Mouse (Mus musculus): Measurements from ENCODE around the gene Ophn1.
A peak's percentile ranks its signal among the peaks of the same experiment; 100 is the strongest.

Gene Ophn1

DNA sequence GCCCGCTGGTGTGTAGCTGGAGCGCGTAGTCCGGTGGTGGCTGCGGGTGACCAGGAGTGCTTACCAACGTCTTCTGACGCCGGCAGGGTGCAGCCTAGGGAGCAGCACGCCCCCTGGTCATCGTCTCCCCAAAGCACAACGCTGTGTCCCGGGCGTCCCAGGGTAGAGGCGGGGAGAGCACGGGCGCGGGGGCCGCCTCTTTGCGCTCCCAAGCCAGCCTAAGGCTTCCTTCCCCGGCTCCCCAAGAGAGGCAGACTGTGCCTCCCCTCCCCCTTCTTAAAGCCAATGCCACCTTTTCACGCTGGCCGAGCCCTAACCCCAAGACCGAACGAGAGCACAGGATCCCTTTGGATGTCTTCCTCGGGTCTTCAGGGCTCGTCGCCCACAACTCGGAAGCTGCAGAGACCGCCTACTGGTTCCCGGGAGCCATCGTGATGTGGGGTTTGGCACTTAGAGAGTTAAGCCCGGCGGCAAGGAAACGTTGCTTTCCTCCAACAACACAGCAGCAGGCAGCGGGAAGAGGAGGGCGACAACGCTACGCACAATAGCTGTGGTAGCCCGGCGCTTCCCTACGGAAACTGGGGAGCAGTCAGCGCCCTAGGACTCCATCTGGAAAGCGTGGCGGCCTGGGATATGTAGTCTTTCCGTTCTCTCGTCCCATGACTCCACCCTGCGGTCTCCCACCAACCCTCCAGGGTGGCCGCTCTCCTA lies at the start of gene Ophn1:
Gene Ophn1, minus strand, starts transcription at position 620 of the 711 bp plus-strand sequence.
- peak; percentile 63 to 73 for DNase-seq (ENCODE audit: low spot score in 2 of 2)

DNA sequence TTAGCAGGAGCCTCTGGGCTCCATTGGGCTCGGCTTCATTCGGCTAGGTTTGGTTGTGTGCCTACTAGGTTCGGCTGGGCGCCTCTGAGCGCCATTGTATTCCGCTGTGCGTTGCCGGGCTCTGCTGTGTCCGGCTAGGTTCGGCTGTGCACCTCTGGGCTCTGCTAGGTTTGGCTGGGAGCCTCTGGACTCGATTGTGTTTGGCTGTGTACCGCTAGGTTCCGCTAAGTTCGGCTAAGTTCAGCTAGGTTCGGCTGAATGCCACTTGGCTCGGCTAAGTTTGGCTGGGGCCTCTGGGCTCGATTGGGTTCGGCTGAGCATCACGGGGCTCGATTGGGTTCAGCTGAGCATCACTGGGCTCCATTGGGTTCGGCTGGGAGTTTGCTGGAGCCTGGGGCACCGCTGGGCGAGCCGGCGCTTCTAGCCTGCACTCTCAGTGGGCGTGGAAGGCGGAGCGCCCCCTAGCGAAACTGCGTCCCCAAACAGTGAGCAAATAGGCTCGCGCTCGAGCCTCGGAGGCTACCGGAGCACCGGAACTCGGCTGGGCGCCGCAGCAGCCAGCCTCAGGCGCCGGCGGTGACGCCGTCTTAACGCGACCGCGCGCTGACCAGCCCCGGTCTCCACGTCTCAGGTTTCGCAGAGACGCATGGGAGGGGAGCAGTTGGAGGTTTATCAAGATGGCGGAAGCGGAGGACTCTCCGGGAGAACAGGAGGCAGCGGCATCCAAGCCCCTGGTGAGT lies 46.9 kb upstream of the Ophn1 start:
- DNase-seq (ENCODE audit: low spot score in 2 of 2): peak; percentile 85 to 90

DNA sequence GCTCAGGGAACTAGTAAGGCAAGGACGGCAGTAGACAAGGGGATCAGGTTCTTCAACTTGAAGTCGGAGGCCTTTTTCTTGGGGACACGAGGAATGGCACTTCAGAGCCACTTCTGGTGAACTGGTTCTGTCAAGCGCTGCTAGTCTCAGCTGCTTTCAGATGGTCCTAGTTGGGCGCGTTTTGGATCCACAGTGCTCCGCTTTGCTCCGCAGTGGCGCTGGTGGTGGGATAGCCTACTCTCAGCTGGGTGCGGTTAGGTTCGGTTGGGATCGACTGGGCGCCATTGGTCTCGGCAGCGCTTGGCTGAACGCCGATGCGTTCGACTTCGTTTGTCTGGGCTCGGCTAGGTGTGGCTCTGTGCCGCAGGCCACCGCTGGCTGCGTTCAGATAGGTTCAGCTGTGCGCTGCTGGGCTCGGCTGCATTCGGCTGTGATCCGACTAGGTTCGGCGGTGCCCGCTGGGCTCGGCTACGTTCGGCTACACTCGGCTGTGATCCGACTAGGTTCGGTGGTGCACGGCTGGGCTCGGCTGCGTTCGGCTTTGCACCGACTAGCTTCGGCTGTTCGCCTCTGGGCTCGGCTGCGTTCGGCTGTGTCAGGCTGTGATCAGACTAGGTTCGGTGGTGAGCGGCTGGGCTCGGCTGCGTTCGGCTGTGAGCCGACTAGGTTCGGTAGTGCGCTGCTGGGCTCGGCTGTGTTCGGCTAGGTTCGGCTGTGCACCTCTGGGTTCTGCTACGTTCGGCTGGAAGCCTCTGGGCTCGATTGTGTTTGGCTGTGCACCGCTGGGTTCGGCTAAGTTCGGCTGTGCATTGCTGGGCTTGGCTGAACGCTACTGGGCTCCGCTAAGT lies 46.1 kb upstream of the Ophn1 start:
- peak; percentile 95 to 96 for DNase-seq (ENCODE audit: low spot score in 2 of 2)

DNA sequence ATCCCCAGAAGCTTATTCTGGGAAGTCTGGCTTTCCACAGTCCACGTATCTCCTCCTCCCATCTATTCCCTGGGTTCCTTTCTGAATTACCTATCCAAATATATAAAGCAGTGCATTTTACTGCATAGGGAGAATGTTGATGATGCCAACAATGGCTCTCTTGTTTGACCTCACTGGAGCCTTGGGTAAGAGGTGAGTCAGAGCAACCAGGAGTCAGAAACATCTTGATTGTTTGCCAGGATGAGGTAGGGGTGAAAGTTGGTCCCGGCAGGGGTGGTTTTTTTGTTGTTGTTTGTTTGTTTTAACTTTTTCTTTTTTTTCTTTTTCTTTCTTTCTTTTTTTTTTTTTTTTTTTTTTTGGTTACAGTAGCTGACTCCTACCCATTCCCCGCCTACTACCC lies 45.3 kb upstream of the Ophn1 start, which contains the start of gene Yipf6:
Gene Yipf6, plus strand, starts transcription at position 216 of the 400 bp plus-strand sequence.
- no peak for DNase-seq (ENCODE audit: low spot score in 2 of 2)

DNA sequence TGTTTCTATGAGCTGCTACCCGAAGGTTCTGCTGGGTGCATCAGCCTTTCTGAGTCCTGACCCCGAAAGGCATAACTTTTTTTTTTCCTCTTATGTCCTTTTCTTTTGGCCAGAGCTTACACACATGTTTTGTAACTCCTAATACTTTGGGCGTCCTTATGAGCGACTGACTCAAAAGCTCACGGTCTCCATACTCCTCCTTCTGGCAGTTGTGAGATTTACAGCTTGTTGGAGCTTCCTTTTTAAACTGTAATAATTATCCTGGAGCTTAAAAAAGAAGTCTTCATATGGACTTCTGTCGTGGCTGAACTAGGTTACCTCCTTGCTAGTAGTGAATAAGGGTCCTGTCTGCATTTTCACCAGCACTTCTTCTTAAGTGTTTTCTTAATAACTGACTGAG lies 28.6 kb upstream of the Ophn1 start:
- DNase-seq (ENCODE audit: low spot score in 2 of 2): no peak

DNA sequence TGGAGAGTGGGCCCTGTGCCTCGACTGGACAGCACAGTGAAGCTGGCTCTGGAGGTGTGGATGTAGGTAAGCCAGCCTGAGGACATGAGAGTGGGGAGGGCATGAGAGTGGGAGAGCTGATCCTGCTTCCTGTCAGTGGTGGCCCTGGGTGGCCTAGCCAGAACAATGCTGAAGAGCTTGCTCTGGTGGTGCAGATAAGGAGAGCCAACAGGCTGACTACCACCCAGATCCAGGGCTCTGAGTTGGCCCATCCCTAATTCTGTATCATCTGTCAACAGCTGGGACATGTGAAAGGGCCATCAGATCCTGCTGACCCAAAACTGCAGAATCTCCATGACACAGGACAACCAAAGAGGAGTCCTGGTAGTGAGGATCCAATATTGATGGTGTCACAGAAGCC lies 18.1 kb upstream of the Ophn1 start:
- no peak for DNase-seq (ENCODE audit: low spot score in 2 of 2)

DNA sequence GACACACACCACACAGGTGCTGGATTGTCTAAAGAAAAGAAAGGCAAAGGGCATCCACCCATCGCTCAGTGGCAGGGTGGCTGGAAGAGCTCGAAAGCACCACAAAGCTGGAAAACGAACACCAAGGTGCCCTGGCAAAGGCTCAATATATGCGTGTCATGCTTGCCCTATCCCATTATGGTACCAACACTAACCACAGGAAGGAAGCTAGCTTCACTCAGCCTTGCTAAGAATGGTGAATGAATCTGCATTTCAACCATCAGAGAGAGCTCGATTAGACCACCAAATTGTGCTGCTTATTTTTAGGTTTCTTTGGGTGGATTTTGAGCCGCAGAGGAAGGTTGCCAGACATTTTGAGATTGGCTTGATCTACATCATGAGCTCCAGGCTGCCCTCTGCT lies 13.4 kb upstream of the Ophn1 start:
- DNase-seq (ENCODE audit: low spot score in 2 of 2): no peak

DNA sequence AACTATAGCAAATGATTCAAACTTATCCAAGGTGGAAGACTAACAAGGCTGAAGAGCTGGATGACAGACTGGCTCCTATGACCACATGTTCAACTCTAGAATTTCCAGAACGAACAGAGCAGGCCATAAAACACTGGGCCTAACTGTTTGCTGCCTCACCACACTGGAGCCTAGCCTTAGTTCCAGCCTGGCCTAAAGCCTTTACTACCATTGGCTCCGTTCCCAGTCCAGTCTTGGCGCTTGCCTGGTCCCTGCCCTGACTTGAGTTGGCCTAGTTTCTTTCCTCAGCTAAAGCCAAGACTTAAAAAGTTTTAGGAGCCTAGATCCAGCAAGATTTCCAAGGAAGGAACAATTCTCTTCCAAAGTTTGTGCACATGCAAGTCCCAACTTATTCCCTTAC lies 7.5 kb upstream of the Ophn1 start:
- DNase-seq (ENCODE audit: low spot score in 2 of 2): no peak

DNA sequence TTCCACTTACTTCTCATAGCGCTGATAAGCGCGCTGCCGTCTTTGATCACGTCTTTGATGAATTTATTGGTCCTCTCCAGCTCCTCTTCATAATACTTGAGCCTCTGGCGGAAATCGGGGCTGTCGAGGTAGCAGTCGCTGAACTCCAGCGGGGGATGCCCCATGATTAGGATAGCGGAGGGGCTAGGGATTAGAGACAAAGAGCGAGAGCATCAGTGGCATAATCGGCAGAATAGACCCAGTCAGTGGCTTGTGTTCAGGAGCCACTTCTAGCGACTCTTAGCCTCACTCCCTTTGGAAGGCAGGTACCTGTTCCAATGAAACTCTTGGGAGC lies 786 bp downstream of the Ophn1 start:
- no peak for DNase-seq (ENCODE audit: low spot score in 2 of 2)

DNA sequence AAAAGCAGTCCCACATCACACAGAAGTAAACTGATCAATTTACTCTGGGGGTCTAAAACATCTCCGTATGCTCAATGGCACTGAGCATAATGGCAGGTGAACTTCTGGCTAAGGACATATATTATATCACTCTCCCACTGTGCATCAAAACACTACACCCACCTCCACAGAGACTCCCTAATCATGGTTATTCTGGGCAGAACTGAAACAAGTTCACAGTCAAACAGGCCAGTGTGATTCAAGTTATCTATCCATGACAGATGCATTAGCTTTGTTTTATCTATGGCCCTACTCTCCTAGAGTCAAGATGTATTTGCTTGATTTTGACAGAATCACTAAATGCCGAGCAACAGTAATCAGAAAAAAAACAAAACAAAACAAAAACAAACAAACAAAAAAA lies 8.8 kb downstream of the Ophn1 start:
- no peak for DNase-seq (ENCODE audit: low spot score in 2 of 2)

DNA sequence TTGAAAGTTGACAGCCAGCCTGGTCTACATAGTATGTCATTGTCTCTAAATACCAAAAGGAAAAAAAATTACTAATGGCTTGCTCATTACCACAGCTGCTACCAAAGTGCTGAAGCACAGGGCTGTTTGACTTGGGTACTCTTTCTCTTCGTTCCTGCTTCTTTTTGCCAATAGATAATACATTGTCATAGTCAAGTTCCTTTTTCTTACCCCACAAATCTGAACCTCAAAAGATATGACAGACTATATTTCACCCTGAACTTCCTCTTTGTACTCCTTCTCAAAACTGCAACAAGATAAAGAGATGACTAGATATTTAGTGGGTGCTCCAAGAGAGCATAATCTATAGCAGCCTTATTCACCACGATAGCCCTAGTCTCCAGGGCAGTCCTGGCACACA lies 9.7 kb downstream of the Ophn1 start:
- DNase-seq (ENCODE audit: low spot score in 2 of 2): no peak

DNA sequence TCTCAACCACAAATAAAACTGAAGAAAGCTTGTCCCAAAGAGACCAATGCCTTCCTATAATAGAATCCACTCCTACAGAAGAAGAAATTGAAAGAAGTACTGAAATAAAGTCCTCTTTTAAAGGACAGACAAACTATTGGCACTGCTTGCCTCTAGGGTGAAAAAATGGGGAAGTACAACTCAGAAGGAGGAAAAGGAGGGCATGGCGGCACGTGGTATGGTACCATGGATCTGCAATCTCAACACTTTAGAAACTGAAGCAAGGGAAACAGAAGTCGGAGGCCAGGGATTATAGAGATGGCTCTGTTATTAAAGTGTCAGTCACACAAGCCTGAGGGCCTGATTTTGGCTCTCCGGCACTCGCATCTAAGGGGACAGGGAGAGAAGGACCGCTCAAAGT lies 10.5 kb downstream of the Ophn1 start:
- DNase-seq (ENCODE audit: low spot score in 2 of 2): no peak

DNA sequence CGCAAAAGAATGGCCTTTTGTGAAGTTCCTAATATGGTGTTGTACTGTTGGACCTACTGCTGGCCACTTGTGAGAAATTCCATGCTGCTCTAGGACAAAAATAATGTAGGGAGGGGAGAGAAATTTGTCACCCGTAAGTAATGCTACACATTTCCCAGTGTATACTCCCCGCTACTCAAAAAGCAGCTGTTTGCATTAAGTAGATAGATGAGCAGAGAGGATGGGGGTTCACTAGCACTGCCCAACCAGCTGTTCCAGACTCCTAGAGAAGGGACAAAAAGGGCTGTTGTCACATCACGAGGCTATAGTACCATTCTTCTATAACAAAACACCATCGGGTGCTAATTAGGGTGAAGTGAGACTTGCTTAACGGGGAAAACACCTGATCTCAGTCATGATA lies 15.7 kb downstream of the Ophn1 start:
- no peak for DNase-seq (ENCODE audit: low spot score in 2 of 2)

DNA sequence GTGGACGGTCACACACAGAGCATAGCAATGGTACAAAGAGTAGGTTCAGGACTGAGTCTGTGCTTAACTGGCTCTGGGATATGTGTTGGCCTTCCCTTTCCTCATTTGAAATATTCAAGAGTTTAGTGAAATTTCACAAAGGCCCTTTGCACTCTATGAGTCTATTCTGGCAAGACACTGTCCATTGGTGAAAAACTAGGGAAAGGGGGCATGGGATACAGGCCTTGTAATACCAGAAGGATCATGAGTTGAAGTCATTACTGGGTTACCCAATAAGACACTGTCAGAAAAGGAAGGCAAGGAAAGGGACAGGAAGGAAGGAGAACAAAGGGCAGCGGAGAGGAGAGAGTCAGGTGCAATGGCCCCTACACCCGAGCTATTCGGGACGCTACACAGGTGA lies 16.7 kb downstream of the Ophn1 start:
- no peak for DNase-seq (ENCODE audit: low spot score in 2 of 2)

DNA sequence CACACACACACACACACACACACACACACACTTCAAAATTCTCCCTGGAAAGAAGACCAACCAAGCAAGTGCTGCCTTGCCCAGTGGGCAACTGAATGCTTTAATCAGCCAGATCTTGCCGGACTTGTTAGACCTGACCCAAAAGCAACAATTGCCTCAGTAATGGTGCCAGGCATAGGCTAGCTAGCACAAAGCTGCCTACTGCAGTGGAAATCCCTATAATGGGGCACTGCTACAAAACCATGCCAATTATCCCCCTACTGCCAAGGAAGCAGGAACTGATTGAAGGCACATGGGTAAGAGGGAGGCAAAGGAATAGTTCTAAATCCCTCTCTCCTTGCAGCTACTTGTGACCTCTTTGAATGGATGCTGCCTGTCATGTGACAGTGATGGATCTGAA lies 18.8 kb downstream of the Ophn1 start:
- DNase-seq (ENCODE audit: low spot score in 2 of 2): no peak

DNA sequence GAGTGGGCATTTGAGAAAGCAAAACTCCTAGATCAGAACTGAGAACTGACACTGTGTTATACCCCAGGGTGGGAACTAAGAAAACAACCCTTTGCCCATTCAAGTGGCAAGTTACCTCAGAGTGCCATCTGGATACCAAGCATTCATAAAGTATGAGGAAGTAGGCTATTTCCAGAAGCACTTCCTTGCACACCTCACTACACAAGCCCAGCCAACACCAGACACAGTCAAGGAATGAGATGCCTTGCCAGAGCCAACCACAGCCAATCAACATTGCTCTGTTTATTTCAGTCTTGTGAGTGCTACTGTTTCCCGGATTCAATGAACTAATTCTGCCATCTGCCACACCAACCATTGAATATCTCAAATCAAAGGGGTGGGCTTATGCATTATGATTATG lies 20.3 kb downstream of the Ophn1 start:
- DNase-seq (ENCODE audit: low spot score in 2 of 2): no peak

DNA sequence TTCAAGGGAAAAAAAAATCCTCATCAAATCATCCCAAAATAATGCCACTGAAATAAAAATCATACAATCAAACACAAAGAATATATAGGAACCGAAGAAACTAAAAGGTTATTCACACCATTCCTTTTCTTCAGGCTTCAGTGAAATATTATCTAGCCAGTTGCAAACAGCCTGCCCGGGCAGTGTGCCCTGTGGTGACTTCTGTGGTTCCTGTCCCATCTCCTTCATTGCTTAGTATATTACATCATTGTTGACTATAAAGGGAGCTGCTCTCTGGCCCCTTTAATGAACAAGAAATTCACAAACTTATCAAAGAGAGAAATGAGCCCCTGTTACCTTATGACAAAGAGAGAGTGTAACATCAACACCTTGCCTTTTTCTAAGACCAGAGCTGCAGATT lies 21.1 kb downstream of the Ophn1 start:
- no peak for DNase-seq (ENCODE audit: low spot score in 2 of 2)

DNA sequence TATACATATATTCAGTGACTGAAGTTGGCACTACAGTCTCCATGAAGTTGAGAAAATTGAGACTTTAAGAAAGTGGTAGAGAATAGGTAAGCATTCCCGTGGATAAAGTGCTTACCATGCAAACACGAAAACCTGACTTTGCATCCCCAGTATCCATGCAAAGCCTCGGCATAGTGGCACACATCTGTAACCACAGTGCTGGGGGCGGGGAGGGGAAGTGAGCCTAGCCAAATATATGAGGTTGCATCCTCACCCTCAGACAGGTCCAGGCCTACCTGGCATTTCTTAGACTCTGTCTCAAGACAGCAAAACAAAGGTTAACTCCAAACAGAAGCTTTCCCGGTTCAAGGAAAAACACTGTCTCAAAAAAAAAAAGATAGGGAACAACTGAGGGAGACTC lies 21.7 kb downstream of the Ophn1 start:
- DNase-seq (ENCODE audit: low spot score in 2 of 2): no peak

DNA sequence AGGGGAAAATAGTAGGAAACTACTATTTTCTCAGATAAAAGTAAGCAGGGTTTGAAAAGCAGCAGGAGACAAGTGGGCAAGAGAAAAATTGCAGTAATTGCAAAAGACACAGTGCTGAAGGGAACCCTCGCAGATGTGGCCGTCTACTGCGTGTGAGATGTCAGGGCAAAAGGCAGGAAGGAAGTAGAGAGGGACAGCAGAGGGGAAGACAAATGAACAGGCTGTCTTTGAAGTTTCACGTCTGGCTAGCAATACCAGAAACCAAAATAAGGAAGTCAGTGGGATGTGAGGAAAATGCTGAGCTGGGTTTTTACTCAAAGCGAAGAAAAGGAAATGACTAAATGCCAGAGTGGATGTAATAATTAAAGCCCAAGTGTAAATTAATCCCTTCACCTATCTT lies 30.7 kb downstream of the Ophn1 start:
- DNase-seq (ENCODE audit: low spot score in 2 of 2): no peak

DNA sequence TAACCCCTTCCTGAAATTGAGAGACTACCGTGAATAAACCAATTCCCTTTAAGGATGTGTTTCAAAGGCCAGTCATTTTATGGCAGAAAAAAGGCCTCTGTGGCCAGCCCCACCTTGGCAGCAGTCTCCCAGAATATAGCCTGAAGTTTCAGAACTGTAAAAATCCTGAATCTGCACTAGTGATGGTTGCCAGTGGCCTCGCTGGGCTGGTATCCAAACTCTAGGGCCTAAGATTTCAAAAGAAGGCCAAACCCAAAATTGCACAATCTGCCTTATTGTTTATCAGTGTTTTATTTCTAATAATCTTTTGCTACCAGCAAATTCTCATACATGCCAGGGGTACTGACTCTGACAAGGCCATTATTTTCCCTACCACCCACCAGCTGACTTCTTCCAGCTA lies 34.8 kb downstream of the Ophn1 start:
- no peak for DNase-seq (ENCODE audit: low spot score in 2 of 2)

DNA sequence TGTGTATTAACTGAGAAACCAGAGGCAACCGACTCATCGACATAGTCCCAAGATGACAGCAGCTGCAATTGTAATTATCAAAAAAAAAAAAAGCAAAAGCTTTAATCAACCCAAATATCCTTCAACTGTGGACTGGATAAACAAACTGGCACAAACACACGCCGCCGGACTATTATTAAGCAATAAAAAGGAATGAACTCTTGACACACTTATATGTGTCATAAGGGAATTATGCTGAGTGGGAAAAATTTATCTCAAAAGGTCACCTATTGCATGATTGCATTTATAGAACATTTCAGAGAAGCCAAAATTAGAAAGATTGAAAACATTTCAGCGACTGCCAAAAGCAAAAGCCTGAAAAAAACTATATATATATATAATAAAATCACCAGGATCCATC lies 40.0 kb downstream of the Ophn1 start:
- no peak for DNase-seq (ENCODE audit: low spot score in 2 of 2)

DNA sequence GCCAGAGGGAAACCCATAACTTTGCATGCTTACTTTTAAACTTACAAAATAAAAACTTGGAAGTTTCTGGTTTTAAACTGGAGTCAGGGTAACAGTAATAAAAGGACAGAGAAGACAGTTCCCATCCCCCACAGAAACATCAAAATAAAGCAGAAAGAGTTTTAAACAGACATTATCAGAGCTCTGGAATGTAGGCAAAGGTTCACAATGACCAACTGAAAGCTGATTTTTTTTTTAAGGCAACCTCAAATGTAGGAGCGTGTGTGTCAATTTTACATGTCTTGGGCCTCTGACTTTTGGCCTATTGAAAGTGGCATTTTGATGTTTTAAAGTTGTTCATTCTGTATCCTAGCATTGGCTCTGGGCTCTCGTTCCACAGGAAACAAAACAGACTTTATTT lies 49.2 kb downstream of the Ophn1 start:
- DNase-seq (ENCODE audit: low spot score in 2 of 2): no peak

DNA sequence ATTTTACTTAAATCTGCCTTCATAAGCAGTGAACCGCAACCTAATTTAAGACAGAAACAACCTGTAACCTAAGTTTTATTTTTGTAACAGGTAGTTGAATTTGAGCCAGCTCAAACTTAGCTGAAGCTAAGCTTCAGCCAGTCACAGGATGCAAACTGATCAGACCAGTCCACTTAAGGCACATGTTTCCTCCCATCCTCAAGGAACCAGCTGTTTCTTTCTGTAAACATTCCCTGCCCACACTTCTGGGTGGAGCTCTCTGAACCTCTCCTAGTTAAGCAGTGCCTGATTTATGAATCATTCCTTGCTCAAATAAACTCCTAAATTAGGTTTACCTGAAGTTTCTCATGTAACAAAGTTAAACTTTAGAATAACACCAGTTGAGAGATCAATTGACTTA lies 54.8 kb downstream of the Ophn1 start:
- no peak for DNase-seq (ENCODE audit: low spot score in 2 of 2)
